Mouse (Mus musculus) G1E (cell line): Measurements from ENCODE around the gene Pdzd2. TPM values are rescaled to one million over a fixed set of nuclear protein-coding genes. Genes with fewer than 3 reads are reported as not detected.

Experiments
- ATAC-seq: 2 replicates; pipeline ENCODE4 v1.8.0; 2016; ENCODE audit warnings: mild to moderate bottlenecking; ENCODE audit not compliant: insufficient number of reproducible peaks, poor library complexity, low FRiP score, severe bottlenecking; ENCODE audit errors: extremely low read depth
- DNase-seq: peaks from one replicate; pipeline ENCODE4 v3.0.0; 2012; ENCODE audit warnings: low spot score
- H3K27me3 ChIP-seq: 2 replicates; pipeline ENCODE4 v1.6.1; 2012; ENCODE audit warnings: mild to moderate bottlenecking, low read length, inconsistent platforms; ENCODE audit not compliant: insufficient read depth
- H3K36me3 ChIP-seq: replicated peaks from 2 replicates; pipeline ENCODE3; 2012; ENCODE audit warnings: mild to moderate bottlenecking, inconsistent platforms
- H3K4me1 ChIP-seq: 2 replicates; pipeline ENCODE4 v1.6.1; 2012; ENCODE audit warnings: low read depth, low read length, inconsistent platforms, mixed read lengths; ENCODE audit not compliant: insufficient read depth
- H3K4me3 ChIP-seq: 2 replicates; pipeline ENCODE4 v1.5.1; 2012; ENCODE audit warnings: low read depth, mild to moderate bottlenecking, inconsistent platforms, low read length, moderate library complexity, mixed read lengths
- H3K9me3 ChIP-seq: replicated peaks from 2 replicates; pipeline ENCODE4 v1.6.1; 2012; ENCODE audit warnings: inconsistent platforms
- CTCF ChIP-seq: IDR thresholded peaks from 2 replicates; pipeline ENCODE4 v1.5.1; 2012; ENCODE audit warnings: low read depth, low read length, inconsistent platforms, mixed read lengths
- GATA1 ChIP-seq: IDR thresholded peaks from 2 replicates; pipeline ENCODE4 v1.6.1; 2012; ENCODE audit warnings: borderline replicate concordance, low read length, inconsistent platforms, mixed read lengths
- GATA2 ChIP-seq: IDR thresholded peaks from 2 replicates; pipeline ENCODE4 v1.6.1; 2012; ENCODE audit warnings: low read depth, low read length, inconsistent platforms, borderline replicate concordance
- POLR2AphosphoS5 ChIP-seq: IDR thresholded peaks from 2 replicates; pipeline ENCODE4 v1.6.1; 2012; ENCODE audit warnings: low read depth, low read length, inconsistent platforms; ENCODE audit not compliant: insufficient replicate concordance
- TAL1 ChIP-seq: conservative IDR thresholded peaks from 2 replicates; pipeline ENCODE4 v1.6.1; 2012; ENCODE audit warnings: low read depth, low read length, inconsistent platforms, mixed read lengths
- polyA plus RNA-seq: library from polyadenylated mRNA; stranded (reverse); fragments of >175 nt; gene quantifications from 2 replicates; pipeline ENCODE4 v1.2.3, GENCODE M21; 2012
- total RNA-seq, 2 experiments: library from RNA; stranded (forward) in 1 of 2; stranded (reverse) in 1 of 2; fragments of 200-1000 nt in 1 of 2; fragments of >200 nt in 1 of 2; fragmentation: Nextera tagmentation in 1 of 2; gene quantifications; 2 replicates each; pipeline ENCODE4 v1.2.3; 2014 to 2017

The Pdzd2 gene
- total and polyA plus RNA-seq, 3 experiments = 0.18 to 1.8 (median 0.98) TPM

GRCm38 (mm10) chr15:12626930-12627329 is 112.8 kb downstream of the Pdzd2 start:
- Histone ChIP-seq H3K27me3 (peaks cover 11% of the 10 kb centered on the region), H3K36me3 (no peaks in the 10 kb centered on the region), H3K9me3 (peaks cover 1% of the 10 kb centered on the region), H3K4me3 (no peak overlapping the region), H3K4me1 (peaks cover 8% of the 10 kb centered on the region)
- DNase-seq = no peak
- no peak for TF ChIP-seq POLR2AphosphoS5
- no peak for TF ChIP-seq GATA2
- ATAC-seq = no peak

GRCm38 (mm10) chr15:12626166-12626565 is 113.6 kb downstream of the Pdzd2 start:
- ATAC-seq (no peak), DNase-seq (no peak)
- Histone ChIP-seq H3K4me3 (no peak overlapping the region), H3K9me3 (no peaks in the 10 kb centered on the region; the same call in 1 of the 2 replicates), H3K27me3 (peaks cover 11% of the 10 kb centered on the region), H3K36me3 (no peaks in the 10 kb centered on the region), H3K4me1 (peaks cover 6% of the 10 kb centered on the region; the same call in 1 of the 2 replicates)
- TF ChIP-seq CTCF = no peak

GRCm38 (mm10) chr15:12625524-12625923 is 114.2 kb downstream of the Pdzd2 start:
- Histone ChIP-seq H3K4me3 (no peak overlapping the region), H3K36me3 (no peaks in the 10 kb centered on the region), H3K9me3 (no peaks in the 10 kb centered on the region; the same call in 1 of the 2 replicates), H3K27me3 (peaks cover 11% of the 10 kb centered on the region), H3K4me1 (peaks cover 6% of the 10 kb centered on the region; the same call in 1 of the 2 replicates)
- DNase-seq (no peak), ATAC-seq (no peak)
- no peak for TF ChIP-seq TAL1

GRCm38 (mm10) chr15:12623521-12623920 is 116.2 kb downstream of the Pdzd2 start:
- H3K4me1 ChIP-seq = peaks cover 6% of the 10 kb centered on the region; the same call in 1 of the 2 replicates
- H3K36me3 ChIP-seq = no peaks in the 10 kb centered on the region
- no peak overlapping the region for H3K4me3 ChIP-seq
- TF ChIP-seq GATA1 = no peak
- TF ChIP-seq TAL1 = no peak
- no peak for TF ChIP-seq POLR2AphosphoS5
- TF ChIP-seq GATA2 = no peak
- TF ChIP-seq CTCF = no peak
- H3K27me3 ChIP-seq = peaks cover 11% of the 10 kb centered on the region; the same call in 1 of the 2 replicates
- no peaks in the 10 kb centered on the region; the same call in 1 of the 2 replicates for H3K9me3 ChIP-seq
- DNase-seq (no peak), ATAC-seq (no peak)

- no peaks in the 10 kb centered on the region; the same call in 1 of the 2 replicates for H3K9me3 ChIP-seq
- DNase-seq = no peak
- peaks cover 8% of the 10 kb centered on the region for H3K27me3 ChIP-seq
- H3K4me1 ChIP-seq = peaks cover 6% of the 10 kb centered on the region; the same call in 1 of the 2 replicates
- H3K4me3 ChIP-seq = no peak overlapping the region
- no peak for ATAC-seq
- no peak for TF ChIP-seq POLR2AphosphoS5
- TF ChIP-seq CTCF = no peak
- no peak for TF ChIP-seq GATA1
- TF ChIP-seq TAL1 = no peak
- no peak for TF ChIP-seq GATA2
- no peaks in the 10 kb centered on the region for H3K36me3 ChIP-seq
These were observed 117.0 kb downstream of the Pdzd2 start for GRCm38 (mm10) chr15:12622701-12623100.

- no peak overlapping the region for H3K4me3 ChIP-seq
- DNase-seq (no peak), ATAC-seq (no peak)
- H3K4me1 ChIP-seq = peaks cover 9% of the 10 kb centered on the region; the same call in 1 of the 2 replicates
- TF ChIP-seq TAL1 = no peak
- no peaks in the 10 kb centered on the region; the same call in 1 of the 2 replicates for H3K9me3 ChIP-seq
- H3K36me3 ChIP-seq = no peaks in the 10 kb centered on the region
- peaks cover 8% of the 10 kb centered on the region for H3K27me3 ChIP-seq
These were observed 117.6 kb downstream of the Pdzd2 start for GRCm38 (mm10) chr15:12622093-12622643.

- peaks cover 15% of the 10 kb centered on the region for H3K27me3 ChIP-seq
- H3K9me3 ChIP-seq = no peaks in the 10 kb centered on the region; the same call in 1 of the 2 replicates
- ATAC-seq (no peak), DNase-seq (no peak)
- no peaks in the 10 kb centered on the region for H3K36me3 ChIP-seq
- TF ChIP-seq TAL1 = no peak
- TF ChIP-seq GATA2 = no peak
- TF ChIP-seq GATA1 = no peak
- no peak for TF ChIP-seq POLR2AphosphoS5
- TF ChIP-seq CTCF = no peak
- peaks cover 5% of the 10 kb centered on the region; the same call in 1 of the 2 replicates for H3K4me1 ChIP-seq
- H3K4me3 ChIP-seq = no peak overlapping the region
These were observed 120.5 kb downstream of the Pdzd2 start for GRCm38 (mm10) chr15:12619273-12619672.
